Mouse (Mus musculus) embryonic fibroblast, embryonic 13.5 days (primary cell): Measurements from ENCODE around the gene Nme7. TPM values are rescaled to one million over a fixed set of nuclear protein-coding genes. Genes with fewer than 3 reads are reported as not detected.

Experiments used
- H3K27ac ChIP-seq: 2 replicates; pipeline ENCODE4 v1.5.1; 2012; ENCODE audit warnings: low read length, control low read depth, inconsistent platforms; ENCODE audit not compliant: insufficient read depth
- H3K4me1 ChIP-seq: 2 replicates; pipeline ENCODE4 v1.6.1; 2011; ENCODE audit warnings: low read length; ENCODE audit not compliant: control insufficient read depth, insufficient read depth
- H3K4me3 ChIP-seq: 2 replicates; pipeline ENCODE4 v1.5.1; 2011; ENCODE audit warnings: mild to moderate bottlenecking, control low read depth, low read length; ENCODE audit not compliant: insufficient read depth
- CTCF ChIP-seq: IDR thresholded peaks from 2 replicates; pipeline ENCODE4 v1.5.1; 2011; ENCODE audit warnings: mild to moderate bottlenecking, control low read depth, low read length, moderate library complexity, borderline replicate concordance; ENCODE audit not compliant: insufficient read depth
- POLR2A ChIP-seq: IDR thresholded peaks from 2 replicates; pipeline ENCODE4 v1.6.1; 2011; ENCODE audit warnings: low read depth, mild to moderate bottlenecking, control low read depth, low read length, moderate library complexity
- polyA plus RNA-seq: library from polyadenylated mRNA; stranded (reverse); fragments of >200 nt; gene quantifications from 2 replicates; pipeline ENCODE4 v1.2.4, GENCODE M21; 2011; ENCODE audit warnings: low read depth; ENCODE audit not compliant: missing spikeins, insufficient read length

The Nme7 gene
- 20.0 TPM in 2 replicates for polyA plus RNA-seq

DNA sequence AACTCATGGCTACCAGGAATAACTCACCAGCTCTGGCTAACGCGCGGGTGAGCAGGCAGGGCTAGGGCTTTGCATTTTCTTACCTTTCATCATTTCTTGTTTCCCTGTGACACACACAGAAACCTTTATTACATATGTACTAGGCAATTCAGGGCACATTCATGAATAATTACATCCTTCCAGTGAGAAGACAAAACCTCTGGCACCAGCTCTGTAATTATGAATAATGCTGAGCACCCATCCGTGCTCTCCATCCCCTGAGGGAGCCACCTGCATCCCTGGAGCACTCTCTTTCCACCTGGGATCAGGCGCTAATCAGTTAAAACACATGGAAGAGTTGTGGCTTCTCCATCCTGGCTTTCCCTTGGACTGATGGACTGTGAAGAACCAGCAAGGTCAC lies at the start of gene Nme7:
Gene Nme7, plus strand, starts transcription at position 301 of the 400 bp plus-strand sequence.
- TF ChIP-seq POLR2A: no peak
- no peak for TF ChIP-seq CTCF
- H3K27ac ChIP-seq: no peak within 1 kb of the TSS
- H3K4me3 ChIP-seq: no peak within 1 kb of the TSS
- H3K4me1 ChIP-seq: peaks cover 2% of the 10 kb centered on the region; the same call in 1 of the 2 replicates

DNA sequence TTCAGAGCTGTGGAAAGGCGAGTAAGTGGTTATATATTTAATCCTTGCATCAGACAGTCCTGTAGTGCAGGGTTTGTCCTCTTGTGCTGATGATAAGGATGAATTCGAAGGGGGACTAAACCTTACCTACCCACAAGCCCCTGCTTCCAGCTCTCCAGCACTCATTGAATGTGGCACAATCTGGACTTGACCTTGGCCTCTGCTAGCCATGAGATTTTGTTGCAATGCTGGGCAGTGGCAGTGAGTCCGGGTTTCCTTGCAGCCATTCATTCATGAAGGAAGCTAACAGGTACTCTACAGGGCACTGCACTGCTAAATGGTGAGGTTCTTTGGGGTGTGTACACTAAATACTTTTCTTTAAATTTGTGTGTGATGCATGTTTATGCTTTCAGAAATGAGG lies 49.1 kb upstream of the Nme7 start:
- TF ChIP-seq POLR2A (no peak), CTCF (no peak)
- no peak overlapping the region for H3K4me3 ChIP-seq
- no peak overlapping the region for H3K27ac ChIP-seq
- no peaks in the 10 kb centered on the region; the same call in 1 of the 2 replicates for H3K4me1 ChIP-seq

DNA sequence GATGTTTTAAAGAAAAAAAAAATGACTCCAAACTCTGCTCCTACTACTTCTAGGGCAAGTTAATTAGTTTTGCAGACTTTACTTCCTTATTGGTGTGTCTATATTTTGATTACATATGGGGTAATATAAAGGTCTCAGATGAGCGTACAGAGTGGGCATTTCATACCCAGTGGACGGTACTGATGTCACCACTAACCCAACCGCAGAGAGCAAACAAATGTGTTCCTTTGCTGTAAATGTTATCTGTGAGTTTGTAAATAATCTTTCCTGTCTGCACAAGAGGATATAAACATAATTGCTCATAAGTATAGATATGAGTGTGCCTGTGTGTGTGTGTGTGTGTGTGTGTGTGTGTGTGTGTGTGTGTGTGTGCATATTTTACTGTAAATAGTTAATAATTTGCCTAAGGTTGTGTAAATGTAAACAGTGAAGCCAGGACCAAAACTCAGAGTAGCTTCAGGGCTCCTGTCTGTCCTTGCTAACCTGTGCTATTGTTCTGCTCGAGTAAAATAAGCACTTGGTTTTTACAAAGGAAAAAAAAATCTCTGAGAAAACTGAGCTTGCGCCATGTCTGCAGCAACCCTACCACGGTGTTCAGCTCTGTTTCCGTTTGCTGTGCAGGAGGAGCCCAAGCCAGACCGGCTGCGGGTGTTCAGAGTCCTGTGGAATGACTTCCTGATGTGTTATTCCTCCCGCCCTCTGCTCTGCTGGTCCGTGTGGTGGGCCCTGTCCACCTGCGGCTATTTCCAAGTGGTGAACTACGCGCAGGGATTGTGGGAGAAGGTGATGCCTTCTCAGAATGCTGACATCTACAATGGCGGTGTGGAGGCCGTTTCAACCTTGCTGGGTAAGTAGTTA lies 43.5 kb upstream of the Nme7 start:
- TF ChIP-seq POLR2A: no peak
- TF ChIP-seq CTCF: no peak
- Histone ChIP-seq H3K27ac (no peak overlapping the region), H3K4me1 (peaks cover 2% of the 10 kb centered on the region; the same call in 1 of the 2 replicates), H3K4me3 (no peak overlapping the region)

DNA sequence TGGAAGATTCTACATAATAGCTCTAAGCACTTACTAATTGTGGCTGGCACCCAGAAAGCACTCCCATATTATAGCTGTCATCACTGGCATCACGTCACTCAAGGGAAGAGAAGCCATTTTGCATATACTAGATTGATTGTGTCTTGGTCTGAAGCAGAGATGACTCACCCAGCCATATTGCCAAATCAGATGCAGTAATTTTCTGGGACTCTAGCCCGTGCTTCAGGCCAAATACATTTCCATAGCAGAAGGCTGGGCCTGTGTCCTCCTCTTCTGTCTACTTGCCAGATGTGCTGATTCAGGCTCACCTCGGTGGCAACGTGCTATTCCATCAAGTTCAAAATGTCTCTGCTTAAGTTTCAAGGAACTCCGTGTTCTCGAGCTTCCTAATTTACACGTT lies 42.4 kb upstream of the Nme7 start:
- Histone ChIP-seq H3K27ac (no peak overlapping the region), H3K4me3 (no peak overlapping the region), H3K4me1 (peaks cover 2% of the 10 kb centered on the region; the same call in 1 of the 2 replicates)
- TF ChIP-seq POLR2A (no peak), CTCF (no peak)

DNA sequence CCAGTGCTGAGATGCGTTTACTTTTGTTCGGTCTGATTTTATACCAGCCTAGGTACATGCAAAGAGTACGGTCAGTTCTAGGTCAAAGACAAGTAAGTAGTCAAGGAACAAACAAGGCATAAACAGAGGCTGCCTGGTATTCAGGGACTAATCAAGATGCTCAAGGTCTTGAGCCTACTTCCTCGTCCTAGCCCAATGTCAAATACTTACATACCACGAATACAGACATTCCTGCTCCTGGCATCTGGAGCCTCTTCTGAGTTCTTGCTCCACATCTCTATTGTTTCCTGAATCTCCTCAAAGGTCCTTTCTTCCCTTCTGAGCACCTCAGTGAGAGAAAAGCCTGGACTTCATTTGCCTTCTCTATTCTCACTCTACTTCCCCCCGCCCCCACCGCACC lies 33.0 kb upstream of the Nme7 start:
- H3K27ac ChIP-seq: no peak overlapping the region
- TF ChIP-seq CTCF (no peak), POLR2A (no peak)
- H3K4me3 ChIP-seq: no peak overlapping the region
- H3K4me1 ChIP-seq: no peaks in the 10 kb centered on the region; the same call in 1 of the 2 replicates

DNA sequence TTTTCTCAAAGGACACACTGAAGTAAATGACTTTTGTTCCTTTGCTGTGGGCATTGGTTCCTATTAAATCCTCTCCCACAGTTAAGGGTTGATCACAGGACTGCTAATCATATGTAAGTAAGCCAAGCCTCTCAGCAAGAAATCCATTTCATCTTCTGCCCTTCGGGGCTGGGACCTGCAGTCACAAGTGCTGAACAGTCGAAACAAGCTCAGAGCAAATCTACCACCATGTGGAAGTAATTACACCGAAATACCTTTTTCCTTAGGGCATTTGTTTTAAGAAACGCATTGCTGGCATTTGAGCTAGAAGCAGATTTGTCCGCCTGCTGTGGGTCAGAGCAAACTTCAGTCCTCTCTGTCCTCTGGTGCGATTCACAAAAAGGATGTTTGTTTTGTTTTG lies 30.3 kb upstream of the Nme7 start:
- TF ChIP-seq POLR2A (no peak), CTCF (no peak)
- Histone ChIP-seq H3K4me1 (peaks cover 2% of the 10 kb centered on the region), H3K27ac (no peak overlapping the region), H3K4me3 (no peak overlapping the region)

DNA sequence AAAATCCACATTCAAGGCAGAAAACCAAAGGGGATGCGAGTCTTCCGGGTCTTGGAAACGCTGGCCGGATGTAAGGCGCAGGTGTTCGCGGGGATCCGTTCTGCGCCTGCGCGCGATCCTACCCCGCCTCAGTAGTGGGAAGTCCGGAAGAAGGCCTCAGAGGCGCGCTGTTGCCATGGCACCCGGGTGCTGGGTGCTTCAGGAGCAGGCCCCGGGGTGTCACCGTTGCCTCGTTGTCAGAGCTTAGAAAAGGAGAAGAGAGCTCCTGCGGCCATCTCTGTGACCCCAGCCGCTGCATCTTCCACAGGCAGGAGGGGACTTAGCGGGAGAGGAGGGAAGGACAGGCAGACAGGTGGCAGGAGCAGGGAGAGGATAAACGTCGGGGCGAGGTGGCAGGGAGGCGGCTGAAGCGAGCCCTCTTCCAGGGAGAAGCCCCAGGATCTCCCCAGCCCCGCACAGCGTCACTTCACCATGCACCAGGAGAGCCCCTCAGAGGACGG lies 28.4 kb upstream of the Nme7 start, which contains the start of gene Ccdc181:
Gene Ccdc181, plus strand, starts transcription at position 131 of the 500 bp plus-strand sequence.
- Histone ChIP-seq H3K4me1 (peaks cover 2% of the 10 kb centered on the region), H3K4me3 (peak within 1 kb of the TSS; percentile 57), H3K27ac (no peak within 1 kb of the TSS)
- TF ChIP-seq CTCF (no peak), POLR2A (peak; percentile 40; the same call in 1 of the 2 replicates)

DNA sequence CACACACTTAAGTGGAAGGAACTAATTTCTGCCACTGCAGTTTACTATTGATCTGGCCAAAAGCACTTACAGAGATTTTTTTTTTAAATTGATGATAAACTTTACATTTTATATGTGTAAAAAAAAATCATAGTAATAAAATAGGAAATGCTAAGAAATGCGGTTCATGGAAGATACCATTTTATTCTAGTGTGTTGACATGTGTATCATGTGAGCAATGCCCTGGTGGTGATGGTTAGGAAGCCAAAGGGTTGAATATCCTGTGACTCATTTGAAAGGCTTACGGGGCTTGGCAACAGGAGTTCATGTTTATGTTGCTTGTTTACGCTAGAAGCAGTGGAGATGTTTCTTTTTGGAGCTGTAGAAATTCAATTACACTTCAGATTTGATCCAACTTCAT lies 27.4 kb upstream of the Nme7 start:
- no peak for TF ChIP-seq CTCF
- no peak for TF ChIP-seq POLR2A
- H3K27ac ChIP-seq: no peak overlapping the region
- peaks cover 2% of the 10 kb centered on the region for H3K4me1 ChIP-seq
- no peak overlapping the region for H3K4me3 ChIP-seq

DNA sequence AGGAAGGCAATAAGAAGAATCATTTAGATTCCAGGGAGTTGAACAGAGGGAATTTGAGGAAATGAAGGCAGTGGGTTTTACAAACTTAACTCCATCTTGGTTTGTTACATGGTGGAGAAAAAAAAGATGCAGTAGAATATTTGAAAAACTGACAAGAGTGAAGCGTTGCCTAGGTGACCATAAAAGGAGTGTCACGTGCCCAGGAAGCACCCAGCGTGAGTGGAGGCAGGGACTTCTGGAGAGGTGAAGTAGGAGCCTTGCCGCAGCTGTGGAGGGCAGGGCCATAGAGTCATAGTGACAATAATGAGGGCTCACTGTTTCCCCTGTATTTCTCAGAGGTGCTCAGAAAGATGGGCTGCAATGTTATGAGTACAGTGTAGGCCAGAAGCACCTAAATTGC lies 24.6 kb upstream of the Nme7 start:
- H3K4me3 ChIP-seq: no peak overlapping the region
- no peak overlapping the region for H3K27ac ChIP-seq
- peaks cover 2% of the 10 kb centered on the region; the same call in 1 of the 2 replicates for H3K4me1 ChIP-seq
- TF ChIP-seq CTCF: no peak
- TF ChIP-seq POLR2A: no peak

DNA sequence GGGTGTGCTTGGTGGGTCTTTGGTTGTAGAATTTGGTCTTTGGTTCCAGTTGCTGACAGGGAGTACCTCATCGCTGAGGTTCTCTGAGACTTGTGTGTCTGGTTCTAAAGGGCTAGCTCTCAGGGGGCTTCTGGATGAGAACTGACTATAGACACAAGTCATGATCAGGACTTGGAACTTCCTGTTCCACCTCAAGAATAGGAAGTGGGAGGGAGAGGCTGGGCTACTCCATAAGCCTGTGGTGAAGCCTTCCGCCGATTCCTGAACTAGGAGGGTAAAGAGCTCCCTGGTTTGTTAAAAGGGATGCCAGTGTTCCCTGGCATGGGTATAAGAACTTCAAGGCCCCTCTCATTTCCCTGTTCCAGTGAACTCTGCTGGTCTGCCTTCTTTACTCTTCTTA lies 19.9 kb upstream of the Nme7 start:
- TF ChIP-seq CTCF (no peak), POLR2A (no peak)
- no peak overlapping the region for H3K4me3 ChIP-seq
- no peaks in the 10 kb centered on the region for H3K4me1 ChIP-seq
- no peak overlapping the region for H3K27ac ChIP-seq
